Mouse (Mus musculus): ENCODE data around the gene Pdcd1lg2.
A peak's percentile ranks its signal among the peaks of the same experiment; 100 is the strongest.

The Pdcd1lg2 gene

GRCm38 (mm10) chr19:29474803-29475202, 64.1 kb downstream of the Pdcd1lg2 start:
- DNase-seq, result no peak

DNA sequence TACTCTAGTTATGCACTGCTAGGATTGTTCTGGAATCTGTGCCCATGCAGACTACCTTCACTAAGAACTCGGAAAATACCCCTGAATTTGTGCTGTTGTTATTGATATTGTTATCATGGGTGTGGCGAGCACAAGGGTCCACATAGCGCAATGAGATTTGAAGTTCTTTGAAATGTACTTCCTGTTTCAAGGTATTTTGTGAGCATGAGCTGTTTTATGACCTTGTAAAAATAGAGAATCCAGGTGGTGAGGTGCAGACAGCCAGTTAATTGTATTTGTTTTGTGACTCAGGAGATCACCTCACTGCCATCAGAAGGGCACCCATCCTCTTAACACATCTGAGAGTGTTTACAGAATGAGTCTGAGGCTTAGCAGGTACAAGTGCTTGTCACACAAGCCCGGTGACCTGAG, 64.5 kb downstream of the Pdcd1lg2 start:
- no peak for DNase-seq

GRCm38 (mm10) chr19:29478598-29478997, 67.9 kb downstream of the Pdcd1lg2 start:
- DNase-seq, result no peak

DNA sequence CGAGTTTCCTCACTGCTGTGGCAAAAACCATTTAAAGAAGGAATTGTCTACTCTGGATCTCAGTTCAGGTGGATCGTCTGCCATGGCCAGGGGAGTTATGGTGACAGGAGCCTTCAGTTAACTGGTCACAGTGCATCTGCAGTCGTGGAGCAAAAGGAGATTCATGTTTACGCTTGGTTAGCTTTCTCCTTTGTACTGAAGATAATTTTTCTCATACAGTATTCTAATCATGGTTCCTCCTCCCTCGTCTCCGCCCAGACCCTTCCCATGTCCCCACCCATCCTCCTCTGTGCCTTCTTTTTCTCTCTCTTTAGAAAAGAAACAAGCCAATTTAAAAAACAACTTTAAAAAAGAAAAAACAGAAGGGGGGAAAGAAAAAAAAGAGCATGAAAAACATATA, 70.9 kb downstream of the Pdcd1lg2 start:
- DNase-seq, result no peak

DNA sequence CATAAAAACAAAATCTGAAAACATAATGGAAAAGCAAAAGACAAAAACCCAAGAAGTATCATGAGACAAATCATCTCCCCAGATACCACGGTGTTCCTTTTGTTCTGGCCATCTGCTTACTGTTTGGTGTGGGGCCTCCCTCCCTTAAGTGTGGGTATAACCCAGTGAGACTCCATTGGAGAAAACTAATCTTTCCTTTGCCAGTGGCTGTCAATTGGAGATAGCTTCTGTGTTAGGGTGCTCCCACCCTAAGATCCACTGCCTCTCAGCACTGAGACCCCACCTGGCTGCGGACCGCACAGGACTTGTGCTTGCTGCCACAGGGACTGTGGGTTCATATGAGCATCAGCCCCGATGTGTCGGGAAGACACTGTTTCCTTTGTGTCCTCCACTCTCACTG, 71.4 kb downstream of the Pdcd1lg2 start:
- no peak for DNase-seq

- DNase-seq, result no peak
These were observed 71.9 kb downstream of the Pdcd1lg2 start for GRCm38 (mm10) chr19:29482637-29483036.

GRCm38 (mm10) chr19:29483386-29483785, 72.7 kb downstream of the Pdcd1lg2 start:
- DNase-seq, result no peak

GRCm38 (mm10) chr19:29484537-29484936, 73.8 kb downstream of the Pdcd1lg2 start:
- no peak for DNase-seq

GRCm38 (mm10) chr19:29485257-29485948, 74.7 kb downstream of the Pdcd1lg2 start:
- DNase-seq, result no peak

- DNase-seq, result no peak
These were observed 76.0 kb downstream of the Pdcd1lg2 start for GRCm38 (mm10) chr19:29486545-29487206.

- no peak for DNase-seq
These were observed 76.8 kb downstream of the Pdcd1lg2 start for GRCm38 (mm10) chr19:29487326-29488072.

GRCm38 (mm10) chr19:29488073-29488390, 77.3 kb downstream of the Pdcd1lg2 start:
- DNase-seq, result peak; percentile 21

- no peak for DNase-seq
These were observed 77.7 kb downstream of the Pdcd1lg2 start for GRCm38 (mm10) chr19:29488420-29488819.

DNA sequence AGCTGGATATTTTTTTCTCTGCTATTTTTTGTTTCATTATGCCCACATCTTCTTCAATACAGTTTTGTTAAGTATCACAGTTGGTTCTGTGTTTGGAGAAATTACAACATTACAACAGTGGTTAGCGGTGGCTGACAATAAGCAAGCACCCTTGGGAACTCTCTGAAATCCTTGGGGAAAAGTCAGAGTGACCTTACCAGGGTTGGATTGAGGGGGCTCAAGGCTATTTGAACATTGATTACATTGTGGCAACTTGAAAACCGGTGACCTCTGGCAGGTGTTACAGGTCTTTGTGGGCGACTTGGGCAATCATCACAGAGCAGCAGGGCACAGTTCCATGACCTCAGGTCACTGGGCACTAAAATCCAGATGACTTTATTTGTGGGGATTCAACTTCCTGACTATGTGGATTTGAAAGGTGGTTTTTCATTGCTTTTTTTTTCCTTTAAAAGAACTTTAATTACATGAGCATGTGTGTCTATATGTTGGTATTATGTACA, 79.1 kb downstream of the Pdcd1lg2 start:
- DNase-seq, result no peak

DNA sequence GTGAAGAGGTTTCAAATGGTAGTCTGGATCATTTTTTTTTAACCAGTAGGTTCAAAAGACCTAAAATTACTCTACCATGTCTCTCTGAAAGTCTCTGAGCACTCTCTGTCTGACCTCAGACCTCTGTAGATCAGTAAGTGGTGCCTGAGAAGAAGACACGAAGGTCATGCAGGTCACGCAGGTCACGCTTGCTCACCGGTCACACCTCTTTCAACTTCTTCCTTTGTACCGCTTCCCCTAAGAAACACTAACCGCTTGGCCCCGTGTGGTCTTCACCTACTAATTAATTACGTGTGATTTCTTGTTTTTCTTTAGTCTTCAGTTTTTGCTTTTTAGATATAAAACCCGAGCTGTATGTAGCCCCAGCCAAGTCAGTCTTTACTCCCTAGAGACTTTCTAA, 80.7 kb downstream of the Pdcd1lg2 start:
- DNase-seq, result no peak

- no peak for DNase-seq
These were observed 83.7 kb downstream of the Pdcd1lg2 start for GRCm38 (mm10) chr19:29494454-29494853.

DNA sequence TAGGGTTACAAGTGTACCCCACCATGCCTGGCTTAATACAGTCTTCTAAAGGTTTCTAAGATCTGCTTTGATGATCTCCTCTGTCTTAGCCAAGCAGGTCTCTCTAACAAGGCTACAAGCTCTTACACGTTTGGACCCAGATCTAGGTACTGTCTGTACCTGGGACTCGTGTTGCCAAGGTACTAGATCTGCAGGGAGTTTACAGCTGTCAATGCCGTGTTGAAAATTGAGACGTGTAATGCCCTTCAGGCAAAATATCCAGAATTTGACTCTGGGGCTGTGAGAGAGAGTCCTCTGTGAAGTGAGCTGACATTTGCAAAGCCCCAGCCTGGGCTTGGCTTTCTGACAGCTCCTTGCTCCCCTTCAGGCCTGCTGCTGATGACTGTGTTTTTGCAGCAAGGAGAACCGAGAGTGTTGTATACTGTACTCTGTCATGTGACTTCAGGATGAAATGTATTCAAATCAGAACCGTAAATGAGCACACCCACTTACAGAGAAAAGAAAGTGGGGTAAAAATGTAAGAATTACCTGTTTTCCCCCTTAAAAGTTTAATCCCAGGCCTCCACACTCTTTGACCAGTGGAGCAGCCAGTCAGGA, 85.4 kb downstream of the Pdcd1lg2 start:
- DNase-seq, result no peak

DNA sequence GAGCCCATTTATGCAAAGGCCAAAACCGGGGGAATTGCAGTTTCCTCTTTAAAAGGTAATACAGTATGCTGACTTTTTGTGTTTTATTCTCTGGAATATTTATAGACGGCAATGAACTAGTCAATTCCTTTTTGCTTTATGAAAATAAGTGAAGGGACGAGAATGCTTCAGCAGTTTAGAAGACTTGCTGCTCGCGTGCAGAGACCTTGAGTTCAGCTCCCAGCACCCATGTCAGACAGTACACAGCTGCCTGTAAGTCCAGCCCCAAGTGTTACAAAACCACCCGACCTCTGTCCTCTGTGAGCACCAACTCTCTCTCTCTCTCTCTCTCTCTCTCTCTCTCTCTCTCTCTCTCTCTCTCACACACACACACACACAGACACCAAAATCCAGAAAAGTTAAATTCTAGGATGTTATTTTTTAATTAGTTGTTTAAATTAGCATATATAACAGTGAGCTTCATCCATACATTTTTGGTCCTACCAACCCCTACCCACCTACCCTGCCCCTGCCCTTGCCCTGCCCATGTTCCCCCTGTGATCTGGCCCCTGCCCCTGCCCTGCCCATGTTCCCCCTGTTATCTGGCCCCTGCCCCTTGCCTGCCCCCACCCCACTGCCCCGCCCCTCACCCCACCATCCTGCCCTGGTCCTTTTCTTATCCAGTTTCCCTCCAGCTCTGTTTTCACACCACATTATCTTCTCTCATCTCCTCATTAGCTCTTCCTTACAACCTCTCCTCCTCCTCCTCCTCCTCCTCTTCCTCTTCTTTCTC, 86.3 kb downstream of the Pdcd1lg2 start:
- DNase-seq, result no peak

GRCm38 (mm10) chr19:29497874-29498273, 87.2 kb downstream of the Pdcd1lg2 start:
- no peak for DNase-seq

- DNase-seq, result no peak
These were observed 88.2 kb downstream of the Pdcd1lg2 start for GRCm38 (mm10) chr19:29498842-29499456.

DNA sequence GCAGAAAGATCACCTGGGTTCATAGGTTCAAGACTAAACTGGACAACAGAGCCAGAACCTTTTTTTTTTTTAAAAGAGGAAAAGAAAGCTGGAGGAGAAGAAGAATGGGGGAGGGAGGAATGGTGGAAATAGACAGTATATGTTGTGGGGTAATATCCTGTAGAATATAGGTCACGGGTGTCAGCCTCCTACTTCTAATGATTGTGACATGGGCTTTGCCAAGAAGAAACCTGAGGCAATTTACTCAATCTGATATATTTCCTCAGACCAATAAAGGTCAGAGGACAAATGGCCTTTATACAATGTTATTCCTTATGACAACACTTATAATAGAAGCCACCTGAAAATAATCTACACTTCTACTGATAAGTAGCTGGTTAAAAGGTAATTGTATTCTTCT, 89.6 kb downstream of the Pdcd1lg2 start:
- DNase-seq, result no peak

- peak; percentile 72 for DNase-seq
These were observed 90.4 kb downstream of the Pdcd1lg2 start for GRCm38 (mm10) chr19:29501106-29501505.
